Mouse (Mus musculus): ENCODE results near the gene Bin2.

GRCm38 (mm10) chr15:100612432-100612831, 56.9 kb downstream of the Bin2 start:
- no peak for TF ChIP-seq EP300 (IDR thresholded peaks at IDR 0.05)
- TF ChIP-seq CTCF (IDR thresholded peaks at IDR 0.05): peak; percentile 57

Data from lung, postnatal 0 days (tissue).